Mouse (Mus musculus) 416B (cell line): ENCODE data around the gene Plekha7.

Experiments
- DNase-seq: peaks from one replicate; pipeline ENCODE4 v3.0.0; 2011; ENCODE audit warnings: low read depth

Plekha7 gene

DNA sequence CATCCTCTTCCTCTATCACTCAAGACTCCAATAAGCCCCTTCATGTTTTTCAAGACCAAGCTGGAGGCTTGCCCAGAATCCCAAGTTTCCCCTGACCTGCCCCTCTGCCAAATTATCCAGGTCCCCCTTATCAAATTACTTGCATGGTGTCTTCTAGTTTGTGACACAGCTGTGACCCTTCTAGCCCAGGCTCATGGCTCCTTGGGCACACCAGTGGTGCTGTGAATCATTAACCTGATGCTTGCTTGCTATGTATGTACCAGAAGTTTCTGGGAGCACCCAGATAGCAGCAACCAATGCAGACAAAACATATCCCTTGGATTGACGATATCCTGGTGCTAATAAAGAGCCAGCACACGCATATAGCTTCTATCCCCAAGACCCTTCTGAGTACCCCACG lies 19.2 kb downstream of the Plekha7 start:
- DNase-seq = no peak

GRCm38 (mm10) chr7:116287959-116288358 lies 20.2 kb downstream of the Plekha7 start:
- DNase-seq = no peak

GRCm38 (mm10) chr7:116286611-116287355 lies 21.4 kb downstream of the Plekha7 start:
- DNase-seq = no peak

- DNase-seq = peak; percentile 26
These were observed 22.0 kb downstream of the Plekha7 start for GRCm38 (mm10) chr7:116286173-116286572.

GRCm38 (mm10) chr7:116285216-116285615 lies 23.0 kb downstream of the Plekha7 start:
- DNase-seq = no peak

- no peak for DNase-seq
These were observed 25.4 kb downstream of the Plekha7 start for GRCm38 (mm10) chr7:116282755-116283154.

GRCm38 (mm10) chr7:116280126-116280525 lies 28.1 kb downstream of the Plekha7 start:
- no peak for DNase-seq

GRCm38 (mm10) chr7:116278280-116278679 lies 29.9 kb downstream of the Plekha7 start:
- DNase-seq = no peak

- no peak for DNase-seq
These were observed 31.9 kb downstream of the Plekha7 start for GRCm38 (mm10) chr7:116276315-116276714.

DNA sequence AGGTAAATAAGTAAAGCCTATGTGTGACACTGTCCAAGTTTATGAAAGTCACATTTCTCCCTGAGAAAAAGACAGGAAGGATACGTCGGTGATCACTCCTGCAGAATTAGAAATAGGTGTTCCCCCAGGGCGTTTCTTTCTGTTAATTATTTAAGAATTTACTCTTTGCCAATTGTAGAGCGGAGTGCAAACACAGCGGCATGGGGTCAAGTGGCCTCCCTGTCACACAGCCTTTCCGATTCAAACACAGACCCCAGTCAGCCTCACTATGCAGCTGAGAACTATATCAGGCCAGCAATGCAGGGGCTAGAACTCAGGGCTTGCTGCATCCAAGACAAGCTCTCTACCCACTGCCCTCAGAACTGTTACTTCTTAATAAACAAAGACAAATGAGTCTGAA lies 35.1 kb downstream of the Plekha7 start:
- DNase-seq = no peak

DNA sequence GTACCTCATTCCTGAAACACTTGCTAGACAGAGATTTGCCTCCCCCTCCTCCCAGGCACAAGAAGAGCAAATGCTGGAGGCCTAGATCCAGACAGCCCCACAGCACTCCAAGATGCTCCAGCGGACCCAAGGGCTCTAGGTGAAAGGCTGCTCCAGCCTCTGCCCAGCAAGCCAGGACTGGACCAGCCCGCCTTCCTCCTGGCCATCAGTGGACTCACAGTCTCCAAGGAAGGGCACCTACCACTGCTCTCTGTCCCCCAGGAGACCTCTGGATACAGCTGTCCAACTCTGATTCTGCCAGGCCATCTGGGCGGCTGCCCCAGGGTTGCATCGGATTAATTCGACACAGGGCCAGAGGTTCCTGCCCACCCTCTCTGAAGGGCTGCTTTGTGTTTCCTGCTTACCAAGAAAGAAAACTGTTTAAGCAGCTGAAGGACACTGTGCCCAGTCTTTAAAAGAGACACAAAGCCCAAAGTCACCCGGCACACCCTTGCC lies 38.6 kb downstream of the Plekha7 start:
- no peak for DNase-seq

- no peak for DNase-seq
These were observed 39.9 kb downstream of the Plekha7 start for GRCm38 (mm10) chr7:116268113-116268926.

DNA sequence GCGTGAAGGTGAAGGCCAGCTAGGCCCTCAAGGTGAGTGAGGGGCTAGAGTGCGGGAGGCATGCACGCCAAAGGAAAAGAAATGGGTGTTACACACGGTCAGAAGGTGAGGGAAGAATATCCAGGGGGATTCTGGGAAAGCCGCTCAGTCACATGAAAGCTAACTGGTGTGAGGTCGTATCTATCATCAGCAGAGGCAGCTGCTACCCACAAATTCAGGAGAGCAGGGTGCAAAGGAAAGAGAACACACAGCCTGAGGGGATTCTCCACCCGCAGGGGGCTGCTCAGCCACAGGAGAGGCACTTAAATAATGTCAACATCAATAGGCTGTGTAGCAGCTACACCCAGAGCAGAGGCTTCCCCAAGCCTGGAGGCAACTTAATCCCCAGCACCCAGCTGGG lies 44.9 kb downstream of the Plekha7 start:
- no peak for DNase-seq

GRCm38 (mm10) chr7:116262508-116262907 lies 45.7 kb downstream of the Plekha7 start:
- DNase-seq = no peak

DNA sequence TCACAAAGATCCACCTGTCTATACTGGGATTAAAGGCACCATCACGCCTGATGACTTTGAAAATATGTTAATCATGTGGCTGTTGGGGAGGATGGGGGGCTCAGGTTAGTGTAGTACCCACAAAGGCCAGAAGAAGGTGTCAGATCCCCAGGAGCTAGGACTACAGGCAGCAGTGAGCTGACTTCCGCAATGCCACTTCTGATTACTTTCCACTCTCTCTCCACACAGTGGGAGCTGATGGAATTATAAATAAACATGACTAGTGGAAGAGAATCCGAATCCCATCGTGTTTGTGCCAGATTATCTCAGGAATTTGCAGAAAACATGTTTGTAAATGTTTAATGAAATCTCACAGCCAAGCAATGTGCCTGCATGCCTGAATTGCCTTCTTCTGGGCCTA lies 46.1 kb downstream of the Plekha7 start:
- DNase-seq = no peak

DNA sequence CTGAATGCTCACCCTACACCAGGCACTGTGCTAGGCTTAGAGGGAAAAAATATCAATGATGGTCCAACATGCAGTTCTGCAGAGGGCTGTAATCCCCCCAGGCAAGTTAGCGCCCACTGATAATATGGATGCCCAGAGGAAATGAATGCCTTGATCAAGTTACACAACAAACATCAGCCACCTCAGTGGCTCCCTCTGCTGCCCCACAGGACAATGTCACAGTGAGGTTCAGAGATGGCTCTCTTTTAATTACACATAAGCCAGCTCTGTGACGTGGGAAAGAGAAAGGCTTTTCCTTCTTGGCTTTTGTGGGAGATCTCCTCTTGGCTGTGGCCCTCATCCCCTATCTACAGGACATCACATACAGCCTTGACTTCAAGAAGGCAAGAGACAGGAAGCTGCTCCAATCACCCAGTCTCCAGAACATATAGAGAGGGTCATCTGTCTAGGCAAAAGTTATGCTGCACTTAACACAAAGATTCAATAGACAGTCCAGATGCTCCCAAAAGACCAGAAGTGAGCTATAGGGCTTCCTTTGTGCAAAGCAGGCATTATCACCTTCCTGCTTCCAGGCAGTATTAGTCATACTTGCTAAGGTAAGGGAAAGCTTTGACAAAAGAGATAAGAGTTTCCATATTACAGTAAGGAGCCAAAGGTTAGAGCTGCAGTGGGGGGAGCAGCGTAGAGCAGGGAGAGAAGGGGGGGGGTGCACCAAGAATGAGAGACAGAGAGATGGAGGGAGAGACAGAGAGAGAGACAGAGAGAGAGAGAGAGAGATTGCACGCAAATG lies 47.2 kb downstream of the Plekha7 start:
- DNase-seq = peak; percentile 51

DNA sequence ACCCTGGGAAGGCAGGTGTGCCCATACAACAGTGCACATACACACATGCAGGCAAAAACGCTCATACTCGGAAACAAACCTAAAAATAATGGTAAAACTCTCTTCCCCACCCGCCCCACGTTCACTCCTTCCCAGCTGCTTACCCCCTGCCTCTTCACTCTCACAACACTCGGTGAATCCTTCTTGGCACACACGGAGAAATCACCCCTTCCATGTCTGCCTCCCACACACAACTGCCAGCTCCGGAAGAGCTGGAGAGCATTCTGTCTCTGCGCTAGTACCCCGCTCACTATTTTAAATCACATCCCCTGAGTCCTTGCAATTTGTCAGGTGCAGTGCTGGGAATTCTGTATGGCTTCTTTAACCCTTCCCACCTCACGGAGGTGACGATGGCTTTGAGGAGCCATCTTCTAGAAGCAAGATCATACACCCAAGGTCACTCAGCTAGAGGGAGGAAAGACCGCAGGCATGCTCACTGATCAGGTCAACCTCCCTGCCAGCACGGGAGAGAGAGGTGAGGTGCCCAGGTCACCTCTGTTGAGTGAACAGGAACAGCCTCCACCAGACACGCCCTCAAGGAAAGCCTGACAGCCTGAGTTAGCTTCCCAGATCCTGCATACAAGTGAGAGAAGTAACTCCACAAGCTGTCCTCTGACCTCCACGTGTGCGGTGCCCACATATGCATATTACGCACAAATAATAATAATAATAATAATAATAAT lies 49.6 kb downstream of the Plekha7 start:
- DNase-seq = no peak

- no peak for DNase-seq
These were observed 50.2 kb downstream of the Plekha7 start for GRCm38 (mm10) chr7:116257953-116258352.

DNA sequence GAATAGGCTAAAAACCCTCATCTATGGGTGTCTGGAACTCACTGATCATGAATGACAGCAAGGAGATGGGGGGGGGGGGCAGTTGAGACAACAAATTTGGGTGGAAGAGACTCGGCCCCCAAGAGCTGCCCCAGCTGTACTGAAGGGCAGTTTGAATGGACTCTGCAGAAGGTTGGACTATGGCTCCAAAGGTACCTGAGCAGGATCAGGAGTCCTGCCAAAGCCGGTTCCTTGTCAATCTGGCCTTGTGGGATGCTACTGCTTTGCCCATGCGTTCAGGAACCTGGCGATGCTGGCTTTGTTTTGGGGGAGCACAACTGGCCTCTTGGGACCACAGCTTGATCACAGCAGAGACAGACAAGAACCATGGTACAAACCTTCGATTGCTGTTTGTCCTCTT lies 52.5 kb downstream of the Plekha7 start:
- DNase-seq = no peak

- no peak for DNase-seq
These were observed 53.5 kb downstream of the Plekha7 start for GRCm38 (mm10) chr7:116254660-116255059.

DNA sequence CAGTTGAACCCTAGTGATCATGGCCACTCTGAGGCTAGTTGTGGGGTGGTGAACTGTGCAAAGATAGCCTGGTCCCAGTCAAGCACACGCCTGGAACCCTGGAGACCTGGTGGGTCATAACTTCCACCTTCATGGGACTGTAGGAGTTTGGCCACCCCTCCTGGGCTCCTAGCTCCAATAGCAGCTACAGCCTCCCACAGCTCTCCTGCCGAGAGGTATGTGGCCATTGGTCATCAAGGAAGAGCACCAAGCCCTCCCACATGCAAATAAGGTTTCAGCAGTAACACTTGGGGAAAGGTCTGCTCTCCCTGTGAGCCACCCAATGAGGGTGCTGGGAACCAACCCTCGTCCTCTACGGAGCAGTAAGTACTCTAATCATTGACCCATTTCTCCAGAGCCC lies 55.7 kb downstream of the Plekha7 start:
- DNase-seq = no peak

- no peak for DNase-seq
These were observed 56.7 kb downstream of the Plekha7 start for GRCm38 (mm10) chr7:116251516-116251915.
